Mouse (Mus musculus): ENCODE measurements at regions not wholly inside any gene's neighbourhood (a gene's known extent, or its start where the extent isn't known, plus 50 kb on each side); places are given as distances from the start of the nearest gene placed in this dataset.

- TF ChIP-seq SMC3 (IDR thresholded peaks at IDR 0.05; ENCODE audit: low read depth, low read length) (no peak), MYC (IDR thresholded peaks at IDR 0.05; ENCODE audit: low read depth, low read length) (no peak), POLR2A (IDR thresholded peaks at IDR 0.05; ENCODE audit: control insufficient read depth in 1 of 2, insufficient read depth in 1 of 2, low read depth in 1 of 2, low read length in 2 of 2, poor library complexity in 1 of 2) (no peak), CTCF (IDR thresholded peaks at IDR 0.05 in 2 of 3, conservative IDR thresholded peaks at IDR 0.05 in 1 of 3; ENCODE audit: control insufficient read depth in 1 of 3, insufficient read depth in 1 of 3, low read depth in 2 of 3, low read length in 3 of 3, poor library complexity in 1 of 3, severe bottlenecking in 1 of 3) (no peak)
These were observed 353.3 kb upstream of the Tom1l1 start for GRCm38 (mm10) chr11:91041486-91041885.
